Mouse (Mus musculus): ENCODE measurements around the gene Kti12.

Gene Kti12

GRCm38 (mm10) chr4:108869730-108870374, 22.3 kb downstream of the Kti12 start:
- peak; percentile 90 for DNase-seq (ENCODE audit: low read depth, low spot score)

GRCm38 (mm10) chr4:108873746-108874145, 26.2 kb downstream of the Kti12 start:
- DNase-seq (ENCODE audit: low read depth, low spot score): no peak

GRCm38 (mm10) chr4:108877901-108878300, 30.3 kb downstream of the Kti12 start:
- DNase-seq (ENCODE audit: low read depth, low spot score): no peak

GRCm38 (mm10) chr4:108878963-108879822, 31.6 kb downstream of the Kti12 start, which contains the start of gene Rab3b:
TSS of gene Rab3b (plus strand) at chr4:108879063.
- peak; percentile 37 for DNase-seq (ENCODE audit: low read depth, low spot score)

GRCm38 (mm10) chr4:108883815-108884214, 36.2 kb downstream of the Kti12 start:
- DNase-seq (ENCODE audit: low read depth, low spot score): peak; percentile 55

GRCm38 (mm10) chr4:108887456-108887855, 39.9 kb downstream of the Kti12 start:
- no peak for DNase-seq (ENCODE audit: low read depth, low spot score)

GRCm38 (mm10) chr4:108890876-108891275, 43.3 kb downstream of the Kti12 start:
- DNase-seq (ENCODE audit: low read depth, low spot score): no peak

All from forelimb bud, embryonic 11.5 days (tissue).